Mouse (Mus musculus) cerebellum, adult 11-12 months (tissue): Measurements from ENCODE around the gene I830077J02Rik.

ENCODE experiments used
- DNase-seq: peaks from one replicate; pipeline ENCODE4 v3.0.0; 2022

Gene I830077J02Rik

GRCm38 (mm10) chr3:105892572-105893495 lies 39.6 kb downstream of the I830077J02Rik start:
- no peak for DNase-seq

GRCm38 (mm10) chr3:105891760-105892571 lies 40.5 kb downstream of the I830077J02Rik start:
- no peak for DNase-seq

GRCm38 (mm10) chr3:105891141-105891540 lies 41.3 kb downstream of the I830077J02Rik start:
- DNase-seq, result no peak

GRCm38 (mm10) chr3:105890220-105890619 lies 42.2 kb downstream of the I830077J02Rik start:
- no peak for DNase-seq

GRCm38 (mm10) chr3:105888961-105889360 lies 43.5 kb downstream of the I830077J02Rik start:
- no peak for DNase-seq

- DNase-seq, result no peak
These were observed 49.4 kb downstream of the I830077J02Rik start for GRCm38 (mm10) chr3:105883111-105883510.

GRCm38 (mm10) chr3:105882105-105882504 lies 50.4 kb downstream of the I830077J02Rik start:
- no peak for DNase-seq

GRCm38 (mm10) chr3:105880419-105880818 lies 52.0 kb downstream of the I830077J02Rik start:
- no peak for DNase-seq

- no peak for DNase-seq
These were observed 53.7 kb downstream of the I830077J02Rik start for GRCm38 (mm10) chr3:105878751-105879150.

- DNase-seq, result no peak
These were observed 54.5 kb downstream of the I830077J02Rik start for GRCm38 (mm10) chr3:105877919-105878318.

- DNase-seq, result no peak
These were observed 55.1 kb downstream of the I830077J02Rik start for GRCm38 (mm10) chr3:105877252-105877803.

GRCm38 (mm10) chr3:105876022-105876421 lies 56.4 kb downstream of the I830077J02Rik start:
- DNase-seq, result no peak
